Mouse (Mus musculus): Measurements from ENCODE around the gene Gm20903.
"Not testable (repeated sequence)": the region's sequence is repeated elsewhere in the genome, so short reads cannot be mapped to it uniquely, and the experiment has no call there.

Gm20903 gene

DNA sequence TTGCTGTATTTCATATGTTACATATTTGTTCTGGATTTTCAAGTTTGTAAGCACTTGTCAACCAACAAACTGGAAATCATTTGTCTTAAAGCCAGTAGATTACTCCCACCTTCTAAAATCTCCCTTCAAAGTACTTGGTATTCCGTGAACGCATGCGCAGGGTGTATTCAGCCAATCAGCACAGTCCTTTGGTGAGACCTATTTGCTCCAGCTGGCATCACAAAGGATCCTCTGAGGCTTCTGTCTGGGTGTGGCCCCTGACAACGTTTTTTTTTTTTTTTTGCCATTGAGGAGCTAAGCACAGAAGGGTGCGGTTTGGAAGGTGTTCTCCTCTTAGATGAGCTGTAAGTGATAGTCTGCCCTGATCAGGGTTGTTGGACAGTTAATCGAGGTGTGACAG, at the start of gene Gm20903:
TSS of gene Gm20903 (plus strand) at position 301 of the 400 bp plus-strand sequence.
- not testable (repeated sequence) for DNase-seq

Data from cerebellum, postnatal 10 days (tissue).